ENCODE assay signal across 9 mouse cellular contexts in the genomic region with DNA sequence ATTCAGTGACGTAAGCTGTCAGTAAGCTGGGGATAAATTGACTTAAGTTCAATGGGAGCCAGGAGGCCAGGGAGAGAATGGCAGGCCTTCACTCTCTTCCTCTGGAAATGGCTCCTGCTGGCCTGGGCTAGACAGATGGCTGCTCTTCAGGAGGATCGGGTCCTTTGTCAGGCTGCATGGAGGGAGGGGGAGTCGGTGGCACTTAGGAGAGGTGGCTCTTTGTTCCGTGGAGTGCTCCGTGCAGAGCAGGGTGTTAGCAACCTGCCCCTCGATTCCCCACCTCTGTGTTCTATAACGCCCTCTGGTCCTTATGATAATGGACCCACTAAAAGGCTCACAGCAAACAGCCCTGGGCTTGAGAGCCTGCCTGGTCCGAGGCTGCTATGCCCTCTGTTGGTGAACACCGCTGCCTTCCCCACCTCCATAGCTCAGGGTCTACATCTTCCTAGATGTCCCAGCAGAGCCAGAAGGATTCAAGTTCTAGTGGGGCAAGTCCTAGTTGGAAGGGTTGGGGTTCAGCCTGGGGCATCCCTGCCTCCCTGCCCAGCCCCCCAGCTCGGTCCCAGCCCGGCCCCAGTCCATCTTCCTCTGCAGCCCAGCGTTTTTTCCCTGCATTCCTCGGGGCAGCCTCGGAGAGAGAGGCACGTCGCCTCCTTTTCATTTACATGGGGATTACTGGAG.
DNase-seq lines count a peak whose midpoint lies in the region; ATAC-seq and TF ChIP-seq lines count a peak whose summit lies in the region.
"Had no signal": no experiment of that assay in that cellular context is flagged by ENCODE, and none has a peak within 500 bp of the region (broad histone marks: within the 10 kb centered on the region; RNA-seq: fewer than 3 reads in every experiment).

No protein-coding gene starts in this region.

- peak overlapping the region; percentile 27; the same call in 1 of the 2 replicates for H3K4me2 ChIP-seq in kidney, embryonic 14.5 days (replicated peaks; ENCODE audit: low read depth, low read length)
- H3K4me2 ChIP-seq in hindbrain, embryonic 14.5 days (replicated peaks) = peak overlapping the region; percentile 42
- peak overlapping the region; percentile 23 for H3K4me2 ChIP-seq in midbrain, postnatal 0 days (ENCODE audit: low read depth, low read length, poor library complexity, severe bottlenecking)

- peak; percentile 28; the same call in 1 of the 2 replicates for ATAC-seq in kidney, embryonic 14.5 days (ENCODE audit: low FRiP score, low TSS enrichment)
- ATAC-seq in hindbrain, embryonic 14.5 days (ENCODE audit: low FRiP score) = peak; percentile 34; the same call in 1 of the 2 replicates
- ATAC-seq in midbrain, postnatal 0 days (ENCODE audit: low FRiP score) = no peak
- ATAC-seq in frontal cortex, adult (ENCODE audit: low TSS enrichment) = no peak

- H3K9ac ChIP-seq in kidney, embryonic 14.5 days (ENCODE audit: low read depth, low read length) = 0 out of 2 replicates have a peak overlapping the region, but pooled peaks have one; percentile 4
- H3K9ac ChIP-seq in hindbrain, embryonic 14.5 days = peak overlapping the region; percentile 35; the same call in 1 of the 2 replicates
- no peak overlapping the region for H3K9ac ChIP-seq in midbrain, postnatal 0 days (replicated peaks; ENCODE audit: low read length, poor library complexity, severe bottlenecking)

- H3K9me3 ChIP-seq in kidney, embryonic 14.5 days (ENCODE audit: control insufficient read depth, low read length) = no peaks in the 10 kb centered on the region
- no peaks in the 10 kb centered on the region for H3K9me3 ChIP-seq in embryonic facial prominence, embryonic 10.5 days
- no peaks in the 10 kb centered on the region for H3K9me3 ChIP-seq in hindbrain, embryonic 14.5 days (ENCODE audit: control insufficient read depth, low read length)
- H3K9me3 ChIP-seq in midbrain, postnatal 0 days (ENCODE audit: low read length) = no peaks in the 10 kb centered on the region

- no peaks in the 10 kb centered on the region for H3K36me3 ChIP-seq in kidney, embryonic 14.5 days (ENCODE audit: control insufficient read depth, insufficient read depth, low read length)
- no peaks in the 10 kb centered on the region for H3K36me3 ChIP-seq in embryonic facial prominence, embryonic 10.5 days (replicated peaks)
- no peaks in the 10 kb centered on the region for H3K36me3 ChIP-seq in hindbrain, embryonic 14.5 days (replicated peaks; ENCODE audit: control insufficient read depth, insufficient read depth)
- H3K36me3 ChIP-seq in midbrain, postnatal 0 days (ENCODE audit: insufficient read depth, low read length) = no peaks in the 10 kb centered on the region

- peaks cover 27% of the 10 kb centered on the region for H3K27me3 ChIP-seq in kidney, embryonic 14.5 days (ENCODE audit: control insufficient read depth, insufficient read depth, low read length)
- peaks cover 84% of the 10 kb centered on the region for H3K27me3 ChIP-seq in embryonic facial prominence, embryonic 10.5 days (replicated peaks; ENCODE audit: low read depth, poor library complexity, severe bottlenecking)
- no peaks in the 10 kb centered on the region for H3K27me3 ChIP-seq in hindbrain, embryonic 14.5 days (ENCODE audit: control insufficient read depth, insufficient read depth, low read length)
- peaks cover 15% of the 10 kb centered on the region; the same call in 1 of the 2 replicates for H3K27me3 ChIP-seq in midbrain, postnatal 0 days (ENCODE audit: insufficient read depth, low read length)

- H3K4me3 ChIP-seq in kidney, embryonic 14.5 days (ENCODE audit: low read length) = peak overlapping the region; percentile 14; the same call in 1 of the 2 replicates
- peak overlapping the region; percentile 48 for H3K4me3 ChIP-seq in embryonic facial prominence, embryonic 10.5 days
- H3K4me3 ChIP-seq in hindbrain, embryonic 14.5 days (replicated peaks; ENCODE audit: low read length) = 0 out of 2 replicates have a peak overlapping the region, but pooled peaks have one; percentile 2
- no peak overlapping the region for H3K4me3 ChIP-seq in midbrain, postnatal 0 days (ENCODE audit: low read depth, low read length)

- H3K27ac ChIP-seq in kidney, embryonic 14.5 days (ENCODE audit: low read depth, low read length) = no peak overlapping the region
- peak overlapping the region; percentile 76 for H3K27ac ChIP-seq in embryonic facial prominence, embryonic 10.5 days (replicated peaks)
- no peak overlapping the region for H3K27ac ChIP-seq in hindbrain, embryonic 14.5 days
- H3K27ac ChIP-seq in midbrain, postnatal 0 days (ENCODE audit: low read depth, low read length) = no peak overlapping the region

- H3K4me1 ChIP-seq in kidney, embryonic 14.5 days (ENCODE audit: control insufficient read depth, insufficient read depth, low read length) = 0 out of 2 replicates have a peak, but pooled peaks cover 3% of the 10 kb centered on the region
- H3K4me1 ChIP-seq in embryonic facial prominence, embryonic 10.5 days = peaks cover 20% of the 10 kb centered on the region
- H3K4me1 ChIP-seq in hindbrain, embryonic 14.5 days (replicated peaks; ENCODE audit: control insufficient read depth, insufficient read depth, low read length) = peaks cover 16% of the 10 kb centered on the region; the same call in 1 of the 2 replicates
- no peaks in the 10 kb centered on the region for H3K4me1 ChIP-seq in midbrain, postnatal 0 days (ENCODE audit: insufficient read depth, low read length)

- WGBS in kidney, embryonic 14.5 days = 6% methylated on average over 16 of the region's 16 CpGs
- WGBS in embryonic facial prominence, embryonic 10.5 days = 7% methylated on average over 16 of the region's 16 CpGs
- 3% methylated on average over 16 of the region's 16 CpGs for WGBS in hindbrain, embryonic 14.5 days
- 9% methylated on average over 16 of the region's 16 CpGs for WGBS in midbrain, postnatal 0 days

- no peak for DNase-seq in kidney, postnatal 36 days
- DNase-seq in embryonic facial prominence, embryonic 10.5 days (ENCODE audit: low spot score) = peak; percentile 46
- no peak for DNase-seq in hindbrain, embryonic 14.5 days (ENCODE audit: low spot score)
- peak; percentile 10 for DNase-seq in midbrain, postnatal 0 days (ENCODE audit: low spot score)
- DNase-seq in MN1 (ENCODE audit: low spot score) = no peak
- DNase-seq in right cerebral cortex, postnatal 36 days (ENCODE audit: low spot score in 2 of 2) = no peak
- DNase-seq: lung, postnatal 36 days had no signal

- TF ChIP-seq CTCF in midbrain, postnatal 0 days (IDR thresholded peaks at IDR 0.05) = peak; percentile 58

Comparison
In these comparisons a context has a peak if more than half of its experiments do, and no peak if none do; other contexts are left out.
1. ATAC-seq: peak in kidney, embryonic 14.5 days (single experiment) and hindbrain, embryonic 14.5 days (single experiment); none in midbrain, postnatal 0 days (single experiment) and frontal cortex, adult (single experiment).
2. DNase-seq: peak in embryonic facial prominence, embryonic 10.5 days (single experiment) and midbrain, postnatal 0 days (single experiment); none in kidney, postnatal 36 days (0 of 2), hindbrain, embryonic 14.5 days (single experiment), MN1 (single experiment) and right cerebral cortex, postnatal 36 days (0 of 2).
3. Peak in every context shown above with its lines, with median percentiles within 50 percentile points of each other: H3K4me2 ChIP-seq.